Mouse (Mus musculus) left cerebral cortex, adult 2 months (tissue): ENCODE results near the gene Snta1. TPM values are rescaled to one million over a fixed set of nuclear protein-coding genes. Genes with fewer than 3 reads are reported as not detected.

ENCODE experiments used
- DNase-seq, 2 experiments: peaks; one replicate each; pipeline ENCODE4 v3.0.0; 2021 to 2022; ENCODE audit warnings: low spot score in 2 of 2, mixed read lengths in 1 of 2; ENCODE audit errors: extremely low spot score in 1 of 2
- H3K27ac ChIP-seq: fragments of 200-600 bp; 2 replicates; pipeline ENCODE4 v1.8.1; 2022
- H3K4me3 ChIP-seq: fragments of 200-600 bp; 2 replicates; pipeline ENCODE4 v1.8.1; 2022
- CTCF ChIP-seq: fragments of 200-600 bp; IDR thresholded peaks from 2 replicates; pipeline ENCODE4 v1.8.1; 2022; ENCODE audit warnings: antibody characterized with exemption, mild to moderate bottlenecking, moderate library complexity
- intact Hi-C: fragments of 180-260 bp; cut with DNase I; formaldehyde crosslinking; loops from one replicate; pipeline ENCODE4 v1.15.1; 2025
- total RNA-seq, 2 experiments: library from RNA; stranded (reverse); gene quantifications; 2 replicates each; pipeline ENCODE4 v1.2.3; 2021

The Snta1 gene
- total RNA-seq, 2 experiments from 2014 or later = 33.9 to 34.1 TPM

DNA sequence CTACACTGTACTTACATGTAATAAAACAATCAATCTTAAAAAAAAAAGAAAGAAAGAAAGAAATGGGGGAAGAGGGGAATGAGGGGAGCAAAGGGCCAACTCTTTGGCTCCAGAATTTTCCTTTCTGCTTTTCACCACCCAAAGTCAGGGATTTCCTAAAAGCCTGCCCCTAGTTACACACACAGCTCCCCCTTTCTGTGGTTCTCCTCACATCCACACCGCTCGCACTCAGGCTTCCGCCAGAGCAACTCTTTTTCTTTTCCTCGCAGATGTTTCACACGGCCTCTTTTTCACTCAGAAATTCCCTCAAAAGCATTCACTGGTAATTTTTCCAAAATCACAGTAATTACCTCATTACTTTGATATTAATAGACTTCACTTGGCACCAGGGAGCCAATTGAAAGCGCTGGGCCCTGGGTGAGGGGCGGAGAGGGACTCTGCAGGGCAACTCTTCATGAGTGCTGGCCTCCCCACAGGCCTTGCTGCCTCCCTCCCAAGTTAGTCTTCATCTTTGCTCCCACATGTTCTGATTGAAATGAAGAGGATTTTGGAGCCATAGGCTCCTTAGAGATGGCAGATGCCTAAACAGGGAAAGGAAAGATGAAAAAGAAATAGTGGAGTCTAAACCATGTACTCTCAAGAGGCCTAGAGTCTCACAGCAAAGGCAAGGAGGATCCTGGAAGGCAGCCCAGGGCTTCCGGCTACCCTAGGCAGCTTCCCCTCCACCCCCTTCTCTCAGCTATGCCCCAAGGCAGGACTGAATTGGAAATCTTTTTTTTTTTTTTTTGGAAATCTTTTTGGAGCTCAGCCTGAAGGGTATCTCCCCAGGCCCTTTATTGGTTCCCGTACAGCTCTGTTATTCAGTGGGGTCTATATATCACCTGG lies 12.0 kb upstream of the Snta1 start:
- Histone ChIP-seq H3K27ac (no peak overlapping the region), H3K4me3 (no peak overlapping the region)
- DNase-seq = no peak
- intact Hi-C loops = loop anchor here (10.0 kb wide), 2 partner anchors 435 to 525 kb away; no protein-coding TSS in a partner anchor
- no peak; the same call in 1 of the 2 replicates for TF ChIP-seq CTCF

DNA sequence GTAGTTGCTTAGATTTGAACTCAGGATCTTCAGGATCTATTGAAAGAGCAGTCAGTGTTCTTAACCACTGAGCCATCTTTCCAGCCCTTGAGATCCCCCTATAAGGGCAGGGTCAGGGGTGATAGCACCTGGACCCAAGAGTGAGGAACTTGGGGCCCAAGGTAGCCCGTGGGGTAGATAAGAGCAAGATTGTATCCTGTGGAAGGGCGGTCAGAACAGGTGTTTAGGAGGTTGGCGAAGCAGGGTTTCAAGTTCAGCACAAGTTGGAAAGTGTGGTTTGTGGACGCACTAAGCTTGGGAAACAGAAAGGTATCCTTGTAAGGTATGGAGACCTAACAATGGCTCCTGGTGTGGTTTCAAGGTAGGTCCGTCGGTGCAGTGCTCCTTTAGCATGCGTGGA lies 10.1 kb upstream of the Snta1 start:
- DNase-seq = no peak
- intact Hi-C loops = loop anchor here (10.0 kb wide), 2 partner anchors 437 to 527 kb away; no protein-coding TSS in a partner anchor
- TF ChIP-seq CTCF = no peak
- Histone ChIP-seq H3K4me3 (no peak overlapping the region), H3K27ac (no peak overlapping the region)

DNA sequence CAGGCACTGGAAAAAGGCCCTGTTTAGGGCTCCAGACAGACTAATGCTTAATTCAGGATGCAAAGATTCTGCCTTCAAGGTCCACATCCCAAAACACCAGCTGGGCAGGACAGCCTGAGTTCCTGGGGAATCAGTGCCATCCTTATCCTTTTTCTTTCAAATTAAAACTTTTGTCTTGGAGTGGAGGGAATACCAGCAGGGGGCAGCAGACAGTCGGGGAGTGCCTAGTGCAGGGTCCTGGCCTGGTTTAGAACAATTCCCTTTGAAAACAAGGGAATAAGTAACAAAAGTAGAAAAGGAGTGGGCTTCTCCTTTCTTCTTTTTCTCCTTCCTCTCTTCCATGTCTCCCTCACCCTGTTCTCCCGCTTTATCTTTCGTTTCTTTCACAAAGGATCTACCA lies 9.2 kb upstream of the Snta1 start:
- H3K27ac ChIP-seq = no peak overlapping the region
- peak; percentile 87 for TF ChIP-seq CTCF
- DNase-seq = peak; percentile 71 to 78
- no peak overlapping the region for H3K4me3 ChIP-seq
- intact Hi-C loops = loop anchor here (1.0 to 10.0 kb wide), 4 partner anchors 122 to 528 kb away; partner anchors contain the start of genes 4930519P11Rik and Zfp341

DNA sequence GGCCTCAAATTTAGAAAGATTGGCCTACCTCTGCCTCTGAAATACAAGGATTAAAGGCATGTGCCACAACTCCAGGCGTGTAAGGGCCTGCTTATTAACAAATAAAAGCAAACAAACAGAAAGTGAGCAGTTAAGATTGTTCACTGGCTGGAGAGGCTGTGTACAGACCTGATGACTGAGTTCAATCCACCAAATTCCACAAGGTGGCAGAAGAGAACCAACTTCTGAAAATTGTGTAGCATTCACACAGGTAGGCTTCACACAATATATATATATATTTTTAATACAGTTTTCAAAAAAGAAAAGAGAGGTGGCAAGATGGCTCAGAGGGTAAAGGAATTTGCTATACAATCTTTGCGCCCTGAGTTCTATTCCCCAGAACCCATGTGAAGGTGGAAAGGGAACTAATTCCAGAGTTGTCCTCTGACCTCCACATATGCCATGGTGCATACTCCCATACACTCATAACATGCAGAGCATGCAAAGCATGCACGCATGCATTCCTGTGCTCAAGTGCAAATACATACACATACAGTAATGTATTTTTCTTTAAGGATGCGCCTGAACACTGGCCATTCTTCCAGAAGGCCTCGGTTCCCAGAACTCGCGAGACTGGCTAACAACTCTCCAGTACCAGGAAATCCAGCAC lies 4.2 kb upstream of the Snta1 start:
- peak; percentile 74 for TF ChIP-seq CTCF
- intact Hi-C loops = loop anchor here (1.0 to 10.0 kb wide), 4 partner anchors 127 to 533 kb away; no protein-coding TSS in a partner anchor
- DNase-seq = peak in 1 of 2 experiments; percentile 46
- Histone ChIP-seq H3K27ac (no peak overlapping the region), H3K4me3 (no peak overlapping the region)

DNA sequence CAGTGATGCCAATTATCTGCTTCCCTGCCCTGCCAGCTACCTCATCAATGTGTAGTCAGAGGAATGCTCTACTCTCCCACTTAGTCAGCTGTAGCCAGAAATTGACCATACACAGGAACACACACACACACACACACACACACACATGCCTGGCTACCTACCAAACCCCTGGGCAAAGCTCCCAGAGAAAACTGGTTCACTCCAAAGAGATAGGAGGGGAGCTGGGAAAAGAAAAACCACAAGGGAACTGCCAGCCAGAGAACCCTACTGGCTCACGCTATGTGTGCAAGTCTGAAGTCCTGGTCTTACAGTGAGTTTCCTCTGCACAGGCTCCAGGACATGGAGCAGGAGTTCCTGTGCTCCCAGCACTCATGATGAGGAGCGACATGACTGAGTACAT lies 2.5 kb upstream of the Snta1 start:
- TF ChIP-seq CTCF = peak; percentile 4; the same call in 1 of the 2 replicates
- intact Hi-C loops = loop anchor here (10.0 kb wide), 2 partner anchors 444 to 534 kb away; no protein-coding TSS in a partner anchor
- Histone ChIP-seq H3K27ac (0 out of 2 replicates have a peak overlapping the region, but pooled peaks have one; percentile 36), H3K4me3 (no peak overlapping the region)
- peak in 1 of 2 experiments; percentile 70 for DNase-seq

GRCm38 (mm10) chr2:154407063-154407642 lies 746 bp downstream of the Snta1 start:
- H3K27ac ChIP-seq = peak overlapping the region; percentile 92
- H3K4me3 ChIP-seq = peak overlapping the region; percentile 78
- TF ChIP-seq CTCF = no peak
- DNase-seq = no peak
- intact Hi-C loops = no loop called here

DNA sequence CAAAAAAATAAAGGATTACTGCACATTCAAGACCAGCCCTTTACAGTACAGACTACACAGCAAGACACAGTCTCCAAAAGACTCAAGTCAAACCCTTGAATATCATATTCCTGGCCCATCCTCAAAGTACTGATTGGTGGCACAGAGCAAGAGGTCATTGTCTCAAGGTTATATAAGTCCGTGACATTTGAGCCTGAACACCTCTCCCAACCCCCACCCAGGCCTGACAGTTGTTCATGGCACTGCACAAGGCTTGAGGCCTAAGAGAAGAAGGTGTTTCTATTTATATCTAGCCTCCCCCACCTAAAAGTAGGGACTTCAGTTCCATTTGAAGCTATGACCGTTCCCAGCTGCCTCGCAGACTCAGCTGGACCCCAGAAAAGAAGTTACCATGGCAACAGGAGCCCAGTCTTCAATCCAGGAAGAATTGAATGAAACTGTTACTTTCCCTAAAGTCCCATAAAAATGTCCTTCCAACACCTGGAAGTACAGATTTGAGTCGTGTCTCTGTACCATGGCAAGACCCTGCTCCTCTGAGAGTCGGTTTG lies 2.4 kb downstream of the Snta1 start:
- Histone ChIP-seq H3K4me3 (no peak overlapping the region), H3K27ac (no peak overlapping the region; the same call in 1 of the 2 replicates)
- no peak for TF ChIP-seq CTCF
- no peak for DNase-seq
- intact Hi-C loops = no loop called here

GRCm38 (mm10) chr2:154402811-154403210 lies 5.1 kb downstream of the Snta1 start:
- TF ChIP-seq CTCF = peak; percentile 1; the same call in 1 of the 2 replicates
- Histone ChIP-seq H3K27ac (peak overlapping the region; percentile 13; the same call in 1 of the 2 replicates), H3K4me3 (no peak overlapping the region)
- intact Hi-C loops = no loop called here
- DNase-seq = no peak

DNA sequence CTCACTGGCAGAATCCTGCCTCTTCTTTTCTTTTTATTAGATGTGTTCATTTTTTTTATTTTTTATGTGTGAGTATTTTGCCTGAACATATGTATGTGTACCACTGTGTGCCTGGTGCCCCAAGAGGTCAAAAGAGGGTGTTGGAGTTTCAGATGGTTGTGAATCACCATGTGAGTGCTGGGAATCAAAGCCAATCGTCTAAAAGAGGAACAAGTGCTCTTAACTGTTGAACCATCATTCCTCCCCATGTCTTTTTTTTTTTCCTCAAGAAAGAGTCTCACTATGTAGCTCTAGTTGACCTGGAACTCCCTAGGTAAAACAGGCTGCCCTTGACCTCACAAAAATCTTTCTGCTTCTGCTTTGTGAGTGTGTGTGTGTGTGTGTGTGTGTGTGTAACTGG lies 5.9 kb downstream of the Snta1 start:
- no peak overlapping the region for H3K27ac ChIP-seq
- no peak for DNase-seq
- TF ChIP-seq CTCF = no peak
- H3K4me3 ChIP-seq = no peak overlapping the region
- intact Hi-C loops = no loop called here

- peak overlapping the region; percentile 13; the same call in 1 of the 2 replicates for H3K27ac ChIP-seq
- no peak for TF ChIP-seq CTCF
- no peak overlapping the region for H3K4me3 ChIP-seq
- intact Hi-C loops = no loop called here
- DNase-seq = no peak
Observed at GRCm38 (mm10) chr2:154399325-154399724, 8.6 kb downstream of the Snta1 start.

DNA sequence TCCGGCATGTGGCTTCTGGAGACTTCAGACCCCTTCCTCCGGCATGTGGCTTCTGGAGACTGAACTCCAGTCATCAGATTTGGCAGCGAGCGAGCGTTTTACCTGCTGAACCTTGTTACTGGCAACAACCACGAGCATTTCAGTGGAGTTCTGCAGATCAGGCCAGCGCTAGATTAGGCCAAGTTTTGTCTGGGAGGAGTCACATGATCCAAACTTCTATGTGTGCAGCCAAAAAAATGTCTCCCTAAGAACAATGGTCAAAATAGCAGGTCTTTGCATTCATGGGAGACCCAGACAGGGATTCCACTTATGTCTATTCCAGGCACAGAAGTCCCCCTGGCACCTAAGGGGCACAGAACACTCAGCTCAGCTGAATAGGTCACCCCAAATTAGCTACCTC lies 9.6 kb downstream of the Snta1 start:
- no peak overlapping the region for H3K27ac ChIP-seq
- intact Hi-C loops = no loop called here
- DNase-seq = no peak
- no peak overlapping the region for H3K4me3 ChIP-seq
- no peak for TF ChIP-seq CTCF
